Mouse (Mus musculus) kidney, embryonic 15.5 days (tissue): ENCODE data around the gene Vps35l. TPM values are rescaled to one million over a fixed set of nuclear protein-coding genes. Genes with fewer than 3 reads are reported as not detected.
A peak's percentile ranks its signal among the peaks of the same experiment; 100 is the strongest.

Experiments
- ATAC-seq: fragments of 200-750 bp; cut with Nextera tagmentation; replicated peaks from 2 replicates; pipeline ENCODE4 v1.8.0; 2017; ENCODE audit warnings: moderate TSS enrichment; ENCODE audit not compliant: low FRiP score
- H3K27ac ChIP-seq: fragments of 300-500 bp; sonication (generic); 2 replicates; pipeline ENCODE4 v1.5.1; 2015; ENCODE audit warnings: mild to moderate bottlenecking, inconsistent platforms
- H3K27me3 ChIP-seq: fragments of 300-500 bp; sonication (generic); 2 replicates; pipeline ENCODE4 v1.6.1; 2015; ENCODE audit warnings: inconsistent platforms
- H3K36me3 ChIP-seq: fragments of 300-500 bp; sonication (generic); 2 replicates; pipeline ENCODE4 v1.6.1; 2015; ENCODE audit warnings: inconsistent platforms
- H3K4me1 ChIP-seq: fragments of 300-500 bp; sonication (generic); 2 replicates; pipeline ENCODE4 v1.6.1; 2015; ENCODE audit warnings: inconsistent platforms
- H3K4me2 ChIP-seq: fragments of 300-500 bp; sonication (generic); 2 replicates; pipeline ENCODE4 v1.6.1; 2015; ENCODE audit warnings: moderate library complexity, mild to moderate bottlenecking, inconsistent platforms
- H3K4me3 ChIP-seq: fragments of 300-500 bp; sonication (generic); replicated peaks from 2 replicates; pipeline ENCODE4 v1.5.1; 2015; ENCODE audit warnings: mild to moderate bottlenecking, inconsistent platforms
- H3K9ac ChIP-seq: fragments of 300-500 bp; sonication (generic); 2 replicates; pipeline ENCODE4 v1.6.1; 2015; ENCODE audit warnings: mild to moderate bottlenecking, inconsistent platforms
- H3K9me3 ChIP-seq: fragments of 300-500 bp; sonication (generic); replicated peaks from 2 replicates; pipeline ENCODE4 v1.6.1; 2016; ENCODE audit warnings: inconsistent platforms
- WGBS: fragments of 180-500 bp; shearing (Covaris S2); methylation state at CpG from one replicate; pipeline ENCODE4 v1.1.7; 2015; ENCODE audit warnings: mixed read lengths; 5-methylcytosine and 5-hydroxymethylcytosine counted together
- polyA plus RNA-seq: library from polyadenylated mRNA; unstranded; fragments of >200 nt; fragmentation: Nextera tagmentation; extraction: Ambion mirVana; gene quantifications from 2 replicates; pipeline ENCODE4 v1.2.1, GENCODE M21; 2015

Gene Vps35l
- polyA plus RNA-seq, 1 experiment from 2014 or later, result 72.0 TPM

- Histone ChIP-seq H3K4me2 (no peak overlapping the region), H3K9ac (no peak overlapping the region), H3K4me1 (peaks cover 26% of the 10 kb centered on the region), H3K36me3 (no peaks in the 10 kb centered on the region; the same call in 1 of the 2 replicates), H3K27me3 (no peaks in the 10 kb centered on the region), H3K9me3 (no peaks in the 10 kb centered on the region), H3K27ac (no peak overlapping the region), H3K4me3 (no peak overlapping the region)
- WGBS, result 77% methylated on average over 4 of the region's 4 CpGs
- no peak for ATAC-seq
Observed at GRCm38 (mm10) chr7:118708002-118708401, 32.0 kb upstream of the Vps35l start.

GRCm38 (mm10) chr7:118710776-118711175, 29.2 kb upstream of the Vps35l start:
- no peak for ATAC-seq
- Histone ChIP-seq H3K9ac (no peak overlapping the region), H3K9me3 (no peaks in the 10 kb centered on the region), H3K27ac (no peak overlapping the region), H3K27me3 (no peaks in the 10 kb centered on the region), H3K36me3 (peaks cover 9% of the 10 kb centered on the region), H3K4me3 (no peak overlapping the region), H3K4me1 (peaks cover 14% of the 10 kb centered on the region), H3K4me2 (no peak overlapping the region)
- WGBS, result 78% methylated on average over 5 of the region's 5 CpGs

DNA sequence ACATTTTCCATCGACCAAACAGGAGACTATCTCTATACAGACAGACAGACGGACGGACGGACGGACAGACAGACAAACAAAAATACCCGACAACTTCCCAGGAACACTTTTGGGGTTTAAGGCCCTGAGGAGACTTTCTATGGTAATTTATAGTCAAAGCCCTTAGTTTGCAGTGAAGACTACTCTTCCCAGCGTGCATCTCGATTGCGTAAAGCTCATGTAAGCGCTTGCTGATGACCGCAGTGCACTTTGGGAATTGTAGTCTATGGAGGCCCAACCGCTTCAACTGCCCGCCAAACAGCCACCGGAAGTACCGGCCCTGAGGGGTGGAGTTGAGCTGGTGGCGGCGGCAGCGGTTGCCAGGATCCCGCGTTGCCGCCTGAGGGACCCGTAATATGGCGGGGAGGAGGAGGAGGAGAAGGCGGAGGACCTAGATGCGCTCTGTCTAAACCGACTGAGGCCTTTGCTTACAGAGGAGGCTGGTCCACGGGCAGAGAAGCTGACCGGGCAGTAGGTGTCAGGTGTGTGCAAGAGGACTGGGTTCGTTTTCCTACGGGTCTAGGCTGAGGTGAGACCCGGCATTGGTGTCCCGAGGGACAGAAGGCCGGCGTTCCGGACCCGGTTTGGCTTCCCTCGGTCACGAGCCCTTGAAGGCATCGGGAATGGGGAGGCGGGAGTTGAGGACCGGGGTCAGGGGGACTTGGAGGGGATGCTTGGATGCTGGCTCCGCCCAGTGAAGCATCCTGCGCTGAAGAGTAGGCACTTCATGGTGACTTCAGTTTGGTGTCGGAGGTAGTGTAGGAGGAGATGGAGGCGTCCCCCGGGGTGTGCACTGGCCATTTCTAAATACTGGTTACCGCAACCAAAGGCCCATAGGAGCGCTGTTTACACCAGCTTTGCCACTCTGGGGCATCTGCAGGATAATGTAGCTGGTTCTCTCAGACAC, 27.5 kb upstream of the Vps35l start, which contains the start of gene Ccp110:
Gene Ccp110, plus strand, starts transcription at position 325 of the 946 bp plus-strand sequence.
- peak within 1 kb of the TSS; percentile 60; the same call in 1 of the 2 replicates for H3K27ac ChIP-seq
- WGBS, result 1% methylated on average over 48 of the region's 48 CpGs
- peak; percentile 98 for ATAC-seq
- peaks cover 9% of the 10 kb centered on the region for H3K4me1 ChIP-seq
- H3K9ac ChIP-seq, result peak within 1 kb of the TSS; percentile 64
- peaks cover 17% of the 10 kb centered on the region for H3K36me3 ChIP-seq
- peak within 1 kb of the TSS; percentile 74 for H3K4me2 ChIP-seq
- H3K27me3 ChIP-seq, result no peaks in the 10 kb centered on the region
- peak within 1 kb of the TSS; percentile 92 for H3K4me3 ChIP-seq
- no peaks in the 10 kb centered on the region for H3K9me3 ChIP-seq

- H3K4me1 ChIP-seq, result peaks cover 9% of the 10 kb centered on the region
- no peak overlapping the region for H3K9ac ChIP-seq
- H3K4me2 ChIP-seq, result no peak overlapping the region
- peaks cover 36% of the 10 kb centered on the region for H3K36me3 ChIP-seq
- no peak overlapping the region for H3K4me3 ChIP-seq
- H3K27ac ChIP-seq, result no peak overlapping the region
- no peaks in the 10 kb centered on the region for H3K9me3 ChIP-seq
- WGBS, result 95% methylated on average over 1 of the region's 1 CpGs
- no peaks in the 10 kb centered on the region for H3K27me3 ChIP-seq
- ATAC-seq, result no peak
Observed at GRCm38 (mm10) chr7:118714873-118715272, 25.2 kb upstream of the Vps35l start.

- WGBS, result 92% methylated on average over 4 of the region's 4 CpGs
- Histone ChIP-seq H3K9me3 (no peaks in the 10 kb centered on the region), H3K27me3 (no peaks in the 10 kb centered on the region), H3K4me1 (peaks cover 6% of the 10 kb centered on the region), H3K36me3 (peaks cover 58% of the 10 kb centered on the region), H3K4me3 (no peak overlapping the region), H3K4me2 (no peak overlapping the region), H3K9ac (no peak overlapping the region), H3K27ac (no peak overlapping the region)
- no peak for ATAC-seq
Observed at GRCm38 (mm10) chr7:118718066-118718465, 22.0 kb upstream of the Vps35l start.

DNA sequence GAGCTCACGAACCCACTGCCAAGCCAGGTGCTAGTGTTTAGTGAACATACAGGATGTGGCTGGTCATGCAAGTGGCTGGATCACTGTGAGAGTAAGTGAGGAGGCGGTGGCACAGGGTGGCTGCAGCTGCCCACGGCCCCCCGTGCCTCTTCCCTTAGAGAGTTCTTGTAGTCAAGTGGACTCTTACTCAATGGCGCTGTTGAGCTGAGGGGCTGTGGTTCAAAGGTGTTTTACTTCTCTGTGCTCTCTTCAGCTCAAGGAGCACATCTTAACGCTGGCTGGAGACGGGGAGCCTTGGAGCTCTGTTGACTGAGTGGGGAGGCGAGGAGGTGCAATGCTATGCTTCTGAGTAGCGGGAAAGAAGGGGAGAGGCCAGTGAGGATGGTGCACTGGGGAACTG, 16.1 kb upstream of the Vps35l start:
- Histone ChIP-seq H3K4me2 (no peak overlapping the region), H3K36me3 (peaks cover 80% of the 10 kb centered on the region), H3K9me3 (no peaks in the 10 kb centered on the region), H3K4me1 (no peaks in the 10 kb centered on the region), H3K9ac (no peak overlapping the region), H3K27me3 (no peaks in the 10 kb centered on the region), H3K27ac (no peak overlapping the region), H3K4me3 (no peak overlapping the region)
- ATAC-seq, result no peak
- 93% methylated on average over 9 of the region's 9 CpGs for WGBS

DNA sequence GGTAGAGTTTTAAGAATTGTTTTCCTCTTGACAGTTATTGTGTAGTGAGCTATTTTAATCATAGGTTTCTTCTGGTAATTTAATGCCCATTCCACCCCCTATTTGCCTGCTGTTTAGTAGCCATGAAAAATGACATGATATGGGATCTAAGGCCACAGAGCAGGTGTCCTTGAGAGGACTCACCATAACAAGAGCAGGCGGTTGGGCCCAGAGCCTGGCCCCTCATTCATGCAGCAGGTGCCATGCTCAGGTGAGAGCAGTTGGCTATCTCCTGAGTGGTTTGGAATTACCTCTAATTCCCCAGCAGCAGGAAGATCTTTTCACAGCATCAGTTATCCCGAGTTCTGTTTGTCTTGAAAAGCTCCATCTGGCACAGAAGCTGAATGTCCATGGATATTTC, 14.6 kb upstream of the Vps35l start:
- Histone ChIP-seq H3K4me3 (no peak overlapping the region), H3K27me3 (no peaks in the 10 kb centered on the region), H3K9ac (no peak overlapping the region), H3K4me1 (no peaks in the 10 kb centered on the region), H3K4me2 (no peak overlapping the region), H3K36me3 (peaks cover 83% of the 10 kb centered on the region), H3K27ac (no peak overlapping the region), H3K9me3 (no peaks in the 10 kb centered on the region)
- WGBS, result 84% methylated on average over 2 of the region's 2 CpGs
- no peak for ATAC-seq

- no peak overlapping the region for H3K4me2 ChIP-seq
- 91% methylated on average over 13 of the region's 13 CpGs for WGBS
- no peaks in the 10 kb centered on the region for H3K27me3 ChIP-seq
- H3K4me3 ChIP-seq, result no peak overlapping the region
- H3K9me3 ChIP-seq, result no peaks in the 10 kb centered on the region
- ATAC-seq, result no peak
- H3K36me3 ChIP-seq, result peaks cover 92% of the 10 kb centered on the region
- no peak overlapping the region for H3K27ac ChIP-seq
- no peak overlapping the region for H3K9ac ChIP-seq
- H3K4me1 ChIP-seq, result no peaks in the 10 kb centered on the region
Observed at GRCm38 (mm10) chr7:118728846-118729587, 11.0 kb upstream of the Vps35l start.

DNA sequence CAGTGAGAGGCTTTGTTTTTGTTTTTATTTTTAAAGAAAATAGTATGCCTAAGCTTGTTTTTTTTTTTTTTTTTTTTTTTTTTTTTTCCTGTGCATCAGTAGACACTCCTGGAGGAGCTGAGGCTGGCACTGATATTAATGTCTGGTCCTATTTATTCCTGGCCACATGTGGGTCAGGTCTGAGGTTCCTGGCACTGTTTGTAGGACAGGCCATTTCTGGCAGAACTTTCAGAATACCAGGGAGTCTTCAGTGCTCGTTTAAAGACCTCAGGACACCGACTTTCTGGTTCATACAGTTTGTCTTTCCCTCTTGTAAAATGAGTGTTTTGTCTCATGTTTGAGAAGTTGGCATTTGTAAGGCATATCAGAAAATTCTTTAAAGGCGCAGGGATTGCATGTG, 8.2 kb upstream of the Vps35l start:
- H3K36me3 ChIP-seq, result peaks cover 75% of the 10 kb centered on the region
- no peaks in the 10 kb centered on the region for H3K27me3 ChIP-seq
- H3K27ac ChIP-seq, result no peak overlapping the region
- 92% methylated on average over 3 of the region's 3 CpGs for WGBS
- H3K9me3 ChIP-seq, result no peaks in the 10 kb centered on the region
- no peaks in the 10 kb centered on the region for H3K4me1 ChIP-seq
- no peak overlapping the region for H3K4me2 ChIP-seq
- no peak overlapping the region for H3K9ac ChIP-seq
- H3K4me3 ChIP-seq, result no peak overlapping the region
- ATAC-seq, result no peak

DNA sequence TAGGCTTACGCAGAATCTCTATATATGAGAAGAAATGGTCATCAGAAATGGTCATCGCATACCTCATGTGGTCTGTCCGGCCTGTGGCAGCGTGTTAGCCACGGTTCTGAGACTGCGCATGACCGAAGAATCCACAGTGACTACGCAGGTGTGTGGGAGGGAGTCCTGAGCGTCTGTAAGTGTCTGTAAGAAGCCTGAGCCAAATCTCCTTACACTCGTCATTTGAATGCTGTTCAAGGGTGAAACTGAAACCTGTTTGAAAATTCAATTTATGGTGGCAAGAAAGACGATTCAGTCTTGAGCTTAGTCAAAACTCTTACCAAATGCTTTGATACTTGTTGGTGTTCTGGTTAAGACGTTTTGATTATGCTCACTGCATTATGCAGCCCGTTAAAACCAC, 6.8 kb upstream of the Vps35l start:
- H3K27ac ChIP-seq, result no peak overlapping the region
- WGBS, result 92% methylated on average over 13 of the region's 13 CpGs
- no peaks in the 10 kb centered on the region for H3K27me3 ChIP-seq
- no peak overlapping the region for H3K9ac ChIP-seq
- no peak for ATAC-seq
- no peaks in the 10 kb centered on the region for H3K4me1 ChIP-seq
- peaks cover 65% of the 10 kb centered on the region for H3K36me3 ChIP-seq
- no peak overlapping the region for H3K4me2 ChIP-seq
- no peaks in the 10 kb centered on the region for H3K9me3 ChIP-seq
- H3K4me3 ChIP-seq, result no peak overlapping the region

- peaks cover 14% of the 10 kb centered on the region for H3K36me3 ChIP-seq
- WGBS, result 64% methylated on average over 1 of the region's 1 CpGs
- ATAC-seq, result no peak
- no peaks in the 10 kb centered on the region for H3K27me3 ChIP-seq
- H3K4me3 ChIP-seq, result no peak overlapping the region
- H3K4me1 ChIP-seq, result peaks cover 15% of the 10 kb centered on the region
- H3K9me3 ChIP-seq, result no peaks in the 10 kb centered on the region
- H3K9ac ChIP-seq, result no peak overlapping the region
- H3K4me2 ChIP-seq, result no peak overlapping the region
- H3K27ac ChIP-seq, result no peak overlapping the region
Observed at GRCm38 (mm10) chr7:118738730-118739129, 1.3 kb upstream of the Vps35l start.
